Mouse (Mus musculus): ENCODE data around the gene Ptpa.
A peak's percentile ranks its signal among the peaks of the same experiment; 100 is the strongest.

Gene Ptpa

DNA sequence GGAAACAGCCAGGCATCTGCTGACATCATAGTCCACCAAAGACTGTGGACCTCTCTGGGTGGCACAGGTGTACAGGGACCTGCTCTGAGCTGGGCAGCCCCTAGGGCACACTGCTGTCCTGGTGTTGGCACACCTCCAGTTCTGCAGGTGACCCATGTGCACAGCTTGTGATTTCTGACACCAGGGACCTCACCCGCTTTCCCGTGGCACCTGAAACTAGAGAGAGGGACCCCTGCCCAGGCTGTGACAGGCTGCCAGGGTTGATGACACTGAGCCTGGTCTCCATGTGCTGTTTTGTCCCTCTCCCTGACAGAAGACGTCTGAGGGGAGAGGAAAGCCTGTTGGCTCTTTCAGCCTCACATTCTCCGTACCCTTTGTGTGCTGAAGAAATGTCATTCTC is 22.0 kb downstream of the Ptpa start:
- no peak for DNase-seq (ENCODE audit: low read depth, low spot score)

DNA sequence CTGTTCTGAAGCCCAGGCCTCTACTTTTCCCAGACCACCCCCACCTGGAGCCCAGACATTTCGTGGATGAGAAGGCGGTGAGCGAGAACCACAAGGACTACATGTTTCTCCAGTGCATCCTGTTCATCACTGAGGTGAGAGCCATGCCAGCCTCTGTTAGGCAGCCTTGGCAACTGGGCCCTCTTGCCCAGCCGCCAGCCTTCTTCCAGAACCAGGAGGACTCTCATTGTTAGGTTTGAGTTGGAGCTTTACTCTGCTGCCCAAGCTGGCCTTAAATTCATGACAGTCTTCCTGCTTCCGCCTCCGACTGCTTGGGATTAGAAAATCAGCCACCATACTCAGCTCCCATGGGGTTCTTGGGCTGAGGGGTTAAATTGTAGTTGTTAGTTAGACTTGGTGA is 23.8 kb downstream of the Ptpa start:
- no peak for DNase-seq (ENCODE audit: low read depth, low spot score)

DNA sequence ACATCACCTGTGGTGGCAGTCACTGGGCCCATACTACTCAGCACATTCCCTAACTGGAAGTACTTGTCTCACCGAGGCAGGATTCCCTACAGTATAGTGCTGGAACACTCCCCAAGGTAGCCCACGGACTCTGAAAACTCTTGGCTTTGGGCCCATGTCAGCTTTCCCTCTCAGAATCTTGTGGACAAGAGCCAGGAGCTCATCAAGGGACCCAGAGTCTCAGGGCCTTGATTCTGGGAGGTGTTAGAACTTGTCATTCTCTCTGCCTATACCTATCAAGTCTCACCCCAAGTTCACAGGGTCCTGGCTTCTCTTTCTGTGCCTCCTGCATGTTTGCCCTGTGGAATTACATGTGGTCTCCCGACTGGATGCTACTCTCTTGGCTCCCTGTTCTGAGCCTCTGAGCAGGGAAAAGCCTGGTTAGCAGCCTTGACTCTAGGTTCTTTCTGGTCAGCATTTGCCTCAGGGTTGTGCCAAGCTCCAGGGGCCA is 24.4 kb downstream of the Ptpa start:
- DNase-seq (ENCODE audit: low read depth, low spot score) = no peak

DNA sequence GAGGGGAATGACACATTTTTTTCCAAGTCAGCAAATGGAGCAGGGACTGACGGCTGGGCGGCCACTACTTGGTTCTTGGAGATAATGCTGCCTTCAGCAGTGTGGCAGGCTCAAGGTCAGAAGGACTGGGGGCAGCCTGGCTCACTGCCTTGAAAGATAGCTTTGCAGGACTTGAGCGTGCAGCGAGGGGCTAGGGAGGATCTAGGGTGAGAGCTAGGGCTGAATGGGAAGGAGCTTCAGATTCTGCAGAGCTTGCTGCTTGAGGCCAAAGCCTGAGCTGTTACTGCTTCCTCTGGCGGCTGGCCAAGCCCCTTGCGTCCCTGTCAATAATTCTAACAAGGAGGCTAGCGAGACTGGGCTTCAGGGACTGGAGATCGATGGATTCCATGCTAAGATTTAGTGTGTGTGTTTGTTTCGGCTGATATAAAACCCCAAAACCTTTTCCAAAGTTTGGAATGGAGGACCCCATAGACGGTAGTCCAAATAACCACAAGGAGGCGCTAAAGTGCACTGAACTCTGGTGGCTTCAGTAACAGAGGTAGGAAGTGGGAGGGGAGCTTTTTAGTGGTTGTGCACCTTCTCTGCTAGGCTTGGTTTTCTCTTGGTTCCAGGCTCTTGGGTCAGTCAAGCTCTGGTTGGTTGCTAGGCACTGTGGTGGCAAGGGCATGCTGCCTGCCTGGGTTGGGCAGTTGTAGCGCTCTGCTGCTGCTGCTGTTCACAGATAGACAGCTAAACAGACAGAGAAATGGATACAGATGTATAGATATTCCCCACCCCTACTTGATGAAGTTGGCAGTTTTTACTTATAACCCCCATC is 25.1 kb downstream of the Ptpa start:
- peak; percentile 47 for DNase-seq (ENCODE audit: low read depth, low spot score)

DNA sequence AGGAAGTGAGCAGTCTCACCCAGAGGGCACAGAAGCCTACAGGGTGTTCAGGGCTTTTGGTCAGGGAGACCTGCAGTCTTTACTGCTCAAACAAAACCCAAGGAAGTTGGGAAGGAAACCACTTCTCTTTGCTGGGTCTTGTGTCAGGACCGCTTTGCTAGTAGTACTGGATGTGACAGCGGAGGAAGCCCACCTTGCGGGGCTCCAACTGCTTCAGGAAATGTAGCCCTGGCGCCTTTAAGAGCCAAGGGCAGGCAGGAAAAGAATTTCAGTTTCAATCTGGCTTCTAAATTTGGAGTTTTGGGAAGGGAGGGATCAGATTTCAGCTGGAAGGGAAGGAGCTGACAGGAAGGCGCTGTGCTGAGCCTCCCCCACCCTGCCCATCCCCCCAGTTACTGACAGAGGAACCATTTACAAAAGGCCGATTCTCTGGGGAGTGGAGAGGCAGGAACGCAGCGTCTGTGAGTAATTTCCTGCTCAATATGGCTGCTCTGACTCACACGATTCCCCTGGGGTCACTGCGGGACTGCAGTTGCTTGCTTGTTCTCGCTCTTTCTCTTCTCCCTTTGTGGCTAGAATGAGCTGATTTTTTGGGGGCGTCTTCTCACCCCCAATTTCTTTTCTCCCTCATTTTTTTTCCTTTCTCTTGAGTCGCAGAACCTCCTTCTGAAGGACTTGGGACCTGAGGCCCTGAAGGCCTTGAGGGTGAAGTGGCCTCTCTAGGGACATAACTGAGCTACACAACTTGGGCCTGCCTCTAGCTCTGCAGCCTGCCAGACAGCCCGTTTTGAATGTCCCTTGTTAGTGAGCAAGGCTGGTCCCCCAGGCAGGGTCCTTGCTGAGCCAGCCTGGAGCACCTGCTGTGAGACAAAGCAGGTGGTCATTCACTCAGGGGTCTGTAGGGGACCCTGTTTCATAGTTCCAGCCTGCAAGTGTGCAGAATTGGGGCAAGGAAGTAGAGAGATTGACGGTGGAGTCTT is 26.0 kb downstream of the Ptpa start:
- peak; percentile 79 for DNase-seq (ENCODE audit: low read depth, low spot score)

DNA sequence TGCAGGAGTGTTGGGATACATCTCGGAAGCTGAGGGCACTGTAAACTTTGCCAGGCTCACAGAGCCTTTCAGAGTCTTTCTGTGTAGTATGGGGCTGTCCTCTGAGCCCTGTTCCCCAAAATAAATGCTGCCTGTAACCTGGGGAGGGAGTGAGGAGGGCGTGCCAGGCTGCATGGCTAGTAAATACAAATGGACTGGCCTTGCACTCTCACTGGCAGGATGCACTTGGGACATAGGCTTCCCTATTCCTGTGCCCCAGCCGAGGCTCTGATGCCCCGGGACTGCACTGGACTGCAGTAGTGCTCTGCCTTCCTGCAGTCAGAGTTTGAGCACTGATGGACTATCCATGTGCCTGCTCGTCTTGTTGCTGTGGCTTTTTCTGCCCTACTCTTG is 26.7 kb downstream of the Ptpa start:
- DNase-seq (ENCODE audit: low read depth, low spot score) = no peak

DNA sequence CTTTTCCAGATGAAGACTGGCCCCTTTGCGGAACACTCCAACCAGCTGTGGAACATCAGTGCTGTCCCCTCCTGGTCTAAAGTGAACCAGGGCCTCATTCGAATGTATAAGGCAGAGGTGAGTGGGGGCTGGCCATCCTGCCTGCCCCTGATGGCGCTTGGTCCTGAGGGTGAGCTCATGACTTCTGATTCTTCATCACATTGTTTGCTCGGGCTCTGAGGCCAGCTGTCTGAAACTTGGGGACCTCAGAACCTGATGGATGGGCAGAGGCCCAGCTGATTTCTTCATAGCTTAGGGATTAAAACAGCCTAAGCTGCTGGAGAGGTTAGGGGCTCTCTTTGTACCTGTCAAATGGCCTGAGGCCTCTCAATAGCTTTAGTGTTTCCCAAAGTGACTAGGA is 27.4 kb downstream of the Ptpa start:
- DNase-seq (ENCODE audit: low read depth, low spot score) = no peak

DNA sequence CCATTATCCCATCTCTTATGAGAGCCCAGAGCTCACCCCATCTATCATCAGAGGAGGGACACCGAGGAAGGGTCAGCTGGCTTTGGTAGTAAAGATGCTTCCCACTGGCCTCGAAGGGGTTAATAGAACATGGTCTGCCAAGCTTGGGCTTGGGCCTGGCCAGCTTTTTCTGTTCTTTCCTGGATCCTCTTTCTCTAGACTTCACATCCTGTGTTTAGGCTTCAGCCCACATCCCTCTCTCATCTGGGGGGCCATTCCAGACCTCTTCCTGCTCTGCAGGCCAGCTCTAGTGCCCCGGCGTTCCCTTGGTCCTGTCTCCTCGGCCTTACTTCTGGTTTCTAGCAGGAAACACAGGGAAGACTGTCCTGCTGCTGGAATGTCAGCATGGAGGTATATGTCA is 28.2 kb downstream of the Ptpa start:
- no peak for DNase-seq (ENCODE audit: low read depth, low spot score)

DNA sequence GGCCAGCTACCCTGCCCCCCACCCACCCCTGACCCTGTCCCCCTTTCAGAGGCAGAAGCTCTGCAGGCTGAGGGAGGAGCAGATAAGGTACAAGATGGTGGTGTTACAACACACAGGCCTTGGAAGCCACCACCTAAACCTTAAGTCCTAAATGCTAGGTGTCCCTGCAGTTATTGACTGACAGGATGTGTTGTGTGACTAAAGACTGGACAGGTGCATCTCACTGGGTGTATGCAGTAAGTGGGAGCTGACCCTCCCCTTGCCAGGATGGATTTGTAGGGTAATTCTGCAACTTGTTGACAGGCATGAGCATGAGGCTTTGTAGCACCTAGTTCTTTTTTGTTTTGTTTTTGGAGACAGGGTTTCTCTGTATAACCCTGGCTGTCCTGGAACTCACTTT is 28.6 kb downstream of the Ptpa start:
- no peak for DNase-seq (ENCODE audit: low read depth, low spot score)

DNA sequence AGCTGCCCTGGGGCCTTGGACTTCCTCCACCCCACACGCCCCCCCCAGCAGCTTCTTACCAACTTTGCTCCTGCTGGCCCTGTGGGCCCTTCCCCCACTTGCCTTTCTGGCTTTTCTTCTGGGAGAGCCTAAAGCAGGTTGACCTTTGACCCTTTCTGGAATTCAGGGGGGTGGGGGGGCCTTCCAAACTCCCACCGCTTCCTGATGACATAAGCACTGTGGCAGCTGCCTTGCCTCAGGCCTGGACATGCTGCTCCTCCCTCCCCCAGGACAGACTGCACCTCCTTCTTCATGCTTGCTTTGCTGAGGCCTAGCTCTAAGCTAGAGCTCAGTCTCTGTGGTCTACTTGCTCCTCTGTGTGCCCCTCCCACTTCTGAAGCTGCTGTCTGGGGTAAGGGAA is 29.5 kb downstream of the Ptpa start:
- no peak for DNase-seq (ENCODE audit: low read depth, low spot score)

DNA sequence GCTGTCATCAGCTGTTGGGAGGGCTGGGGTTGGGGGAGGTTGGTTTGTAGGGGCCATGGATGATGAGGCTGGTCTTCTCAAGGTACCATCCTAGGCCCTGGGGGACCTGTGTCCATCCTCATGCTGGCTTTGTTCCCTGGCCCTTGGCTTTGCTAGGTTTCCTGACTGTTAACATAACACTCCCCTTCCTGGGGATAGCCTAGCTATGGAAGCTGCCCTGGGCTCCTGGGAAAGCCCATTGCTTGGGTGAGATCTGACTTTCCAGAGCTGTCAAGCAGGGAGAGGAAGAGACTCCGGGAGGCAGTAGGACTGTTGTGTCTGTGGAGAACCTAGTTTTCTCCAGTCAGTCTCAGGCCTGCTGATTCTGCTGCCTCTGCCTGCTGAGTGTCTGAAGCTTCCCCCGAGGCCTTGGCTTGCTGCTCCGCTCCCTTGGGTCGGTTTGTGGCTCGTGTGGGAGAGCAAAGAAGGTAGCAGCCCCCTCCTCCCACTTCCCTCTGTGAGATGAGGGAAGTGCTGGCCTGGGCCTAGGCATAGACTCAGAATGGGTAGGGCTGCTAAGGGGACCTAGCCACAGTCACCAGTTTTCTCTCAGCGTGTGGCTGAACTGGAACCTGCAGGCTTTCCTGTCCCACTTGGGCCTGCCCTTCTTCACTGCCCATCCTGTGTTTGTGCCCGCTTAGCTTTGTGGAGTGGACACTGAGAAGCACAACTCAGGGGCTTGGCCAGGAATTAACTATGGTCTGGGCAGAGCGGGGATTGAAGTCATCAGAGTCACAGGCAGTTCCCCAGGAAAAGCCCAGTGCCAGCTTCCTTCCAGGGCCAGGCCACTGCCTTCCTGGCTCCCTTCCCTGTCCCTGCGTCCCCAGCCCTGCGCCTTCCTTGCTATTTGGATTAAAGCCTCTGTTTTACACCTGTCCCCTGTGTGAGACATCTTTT is 31.3 kb downstream of the Ptpa start:
- no peak for DNase-seq (ENCODE audit: low read depth, low spot score)

DNA sequence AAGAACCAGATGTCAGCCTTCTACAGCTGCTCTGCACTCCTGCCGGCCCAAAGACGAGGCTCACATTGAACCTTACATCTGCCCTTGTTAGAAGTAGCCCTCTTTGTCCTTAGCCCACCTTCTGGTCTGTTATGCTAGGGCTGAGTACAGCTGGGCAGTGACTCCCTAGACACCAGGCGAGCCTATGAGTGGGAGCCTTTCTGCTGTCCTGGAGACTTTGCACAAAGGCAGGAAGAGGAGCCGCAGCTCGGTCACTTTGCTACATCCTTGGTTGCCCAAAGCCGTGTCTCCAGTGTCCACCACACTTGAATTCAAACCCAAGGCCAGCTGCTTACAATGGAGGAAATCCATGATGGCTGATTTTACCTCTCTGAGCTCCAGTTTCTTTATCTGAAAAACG is 32.5 kb downstream of the Ptpa start:
- no peak for DNase-seq (ENCODE audit: low read depth, low spot score)

DNA sequence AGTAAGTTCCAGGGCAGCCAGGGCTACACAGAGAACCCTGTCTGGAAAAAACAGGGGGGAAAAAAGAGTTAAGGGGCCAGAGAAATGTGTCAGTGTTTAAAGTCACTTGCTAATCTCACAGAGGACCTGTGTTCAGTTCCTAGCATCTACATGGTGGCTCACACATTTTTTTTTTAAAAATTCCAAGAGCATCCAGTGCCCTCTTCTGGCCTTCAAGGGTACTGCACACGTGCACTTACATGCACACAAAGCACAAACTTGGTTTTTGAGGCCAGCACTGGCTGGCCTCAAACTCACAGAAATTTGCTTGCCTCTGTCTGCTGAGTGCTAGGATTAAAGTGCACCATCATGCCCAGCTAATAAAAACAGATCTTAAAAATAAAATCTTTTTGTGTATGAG is 34.7 kb downstream of the Ptpa start:
- DNase-seq (ENCODE audit: low read depth, low spot score) = no peak

DNA sequence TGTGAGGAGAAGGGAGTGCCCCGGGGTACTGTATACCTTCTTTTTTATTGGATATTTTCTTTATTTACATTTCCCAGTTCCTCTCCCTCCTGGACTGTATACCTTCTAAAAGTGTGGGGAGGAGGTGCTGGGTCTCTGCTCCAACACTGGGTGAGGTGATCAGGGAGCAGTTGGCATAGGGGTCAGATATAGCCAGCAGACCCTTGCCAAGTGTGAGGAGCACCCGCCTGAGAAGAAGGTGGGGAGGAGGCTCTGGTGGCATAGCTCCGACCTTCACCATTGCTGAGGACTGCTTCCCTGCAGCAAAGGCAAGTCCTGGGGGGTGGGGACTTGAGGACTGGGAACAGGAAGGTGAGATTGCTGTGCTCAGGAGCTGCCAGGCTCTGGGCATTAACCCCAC is 35.7 kb downstream of the Ptpa start:
- no peak for DNase-seq (ENCODE audit: low read depth, low spot score)

DNA sequence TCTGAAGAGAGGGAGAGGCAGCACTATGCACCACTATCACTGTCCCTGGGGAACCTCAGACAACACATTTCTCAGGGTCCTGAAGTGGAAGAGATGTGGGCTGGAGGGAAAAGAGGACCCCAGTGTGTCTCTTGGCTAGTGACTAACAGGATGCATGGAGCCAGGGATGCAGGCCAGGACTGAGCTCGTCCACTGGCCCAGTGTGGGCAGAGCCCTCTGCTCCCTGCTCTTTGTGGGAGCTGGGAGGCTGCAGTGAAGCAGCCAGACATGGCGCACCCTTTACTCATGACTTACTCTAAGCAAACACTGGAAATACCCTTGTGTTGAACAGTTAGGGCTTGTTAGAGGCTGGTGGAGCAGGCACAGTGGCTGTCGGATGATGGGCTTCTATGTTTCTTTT is 37.7 kb downstream of the Ptpa start:
- no peak for DNase-seq (ENCODE audit: low read depth, low spot score)

DNA sequence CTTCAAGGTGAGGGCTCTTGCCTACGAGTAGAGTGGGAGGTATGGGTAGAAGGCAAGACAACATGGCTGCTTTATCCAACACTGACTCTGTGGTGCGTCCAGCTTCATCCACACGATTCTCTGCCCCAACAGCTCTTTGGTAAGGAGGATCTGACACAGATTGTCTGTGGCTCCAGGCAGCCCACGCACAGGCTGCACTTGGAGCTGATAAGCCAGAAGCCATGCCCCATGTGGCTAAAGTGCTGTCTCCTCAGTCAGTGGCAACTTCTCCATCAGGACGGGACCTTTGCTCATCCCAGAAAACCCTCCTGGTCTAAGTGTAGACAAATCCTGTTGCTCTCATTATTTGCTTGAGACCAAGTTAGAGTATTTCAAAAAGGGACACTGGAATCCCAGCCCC is 38.7 kb downstream of the Ptpa start:
- no peak for DNase-seq (ENCODE audit: low read depth, low spot score)

DNA sequence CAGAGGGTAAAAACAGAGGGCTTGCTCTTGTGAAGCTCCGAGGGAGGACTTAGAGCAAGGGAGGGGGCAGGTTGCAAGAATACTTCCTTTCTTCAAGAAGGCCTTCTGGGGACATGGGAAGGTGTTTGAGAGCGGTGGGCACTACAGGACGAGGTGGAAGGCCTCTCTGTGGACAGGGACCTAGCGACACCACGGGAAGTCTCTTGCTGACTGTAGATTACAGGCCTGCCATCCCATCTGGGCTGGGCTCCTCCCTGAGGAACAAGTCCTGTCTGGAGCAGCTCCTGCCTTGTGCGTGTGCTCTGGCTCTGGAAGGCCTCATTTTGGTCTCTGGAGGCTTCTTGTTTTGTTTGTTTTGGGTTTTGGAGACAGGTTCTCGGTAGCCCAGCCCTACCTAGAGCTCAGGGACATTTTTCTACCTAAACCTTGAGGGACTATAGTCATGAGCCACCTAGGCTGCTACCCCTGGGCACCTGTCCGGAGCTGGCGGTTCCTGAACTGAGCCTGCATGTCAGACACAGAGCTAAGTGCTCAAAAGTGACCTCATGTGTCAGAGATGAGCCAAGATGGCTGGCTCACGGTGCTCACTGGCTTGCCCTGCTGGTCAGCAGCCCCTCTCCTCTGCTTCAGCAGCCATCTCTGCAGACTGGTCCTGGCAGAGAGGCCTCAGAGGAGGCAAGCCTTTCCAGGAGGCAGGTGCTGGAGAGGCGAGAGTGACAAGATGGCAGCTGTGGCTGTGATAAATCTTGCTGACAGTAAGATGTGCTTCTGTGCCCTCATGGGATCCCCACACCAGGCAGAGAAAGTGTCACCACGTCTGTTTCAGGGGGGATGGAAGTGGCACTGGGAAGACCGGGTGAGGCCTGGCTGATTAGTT is 40.5 kb downstream of the Ptpa start:
- DNase-seq (ENCODE audit: low read depth, low spot score) = no peak

DNA sequence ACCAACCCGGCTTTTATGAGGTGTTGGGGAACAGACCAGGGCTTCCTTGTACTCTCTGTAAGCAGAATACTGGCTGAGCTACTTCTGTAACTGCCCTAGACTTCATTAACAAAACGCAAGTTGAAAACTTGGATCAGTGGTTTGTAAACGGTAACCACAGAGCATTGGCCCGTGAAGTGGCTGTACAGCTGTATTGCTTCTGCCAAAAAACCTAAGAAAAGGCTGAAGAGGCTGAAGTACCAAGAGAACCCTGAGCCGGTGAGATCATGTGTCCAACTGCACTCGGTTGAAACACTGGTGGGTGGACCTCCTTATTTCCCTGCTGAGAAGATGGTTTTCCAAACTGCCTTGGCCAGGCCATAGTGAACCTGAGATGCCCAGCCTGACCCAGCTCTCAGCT is 42.5 kb downstream of the Ptpa start:
- no peak for DNase-seq (ENCODE audit: low read depth, low spot score)

DNA sequence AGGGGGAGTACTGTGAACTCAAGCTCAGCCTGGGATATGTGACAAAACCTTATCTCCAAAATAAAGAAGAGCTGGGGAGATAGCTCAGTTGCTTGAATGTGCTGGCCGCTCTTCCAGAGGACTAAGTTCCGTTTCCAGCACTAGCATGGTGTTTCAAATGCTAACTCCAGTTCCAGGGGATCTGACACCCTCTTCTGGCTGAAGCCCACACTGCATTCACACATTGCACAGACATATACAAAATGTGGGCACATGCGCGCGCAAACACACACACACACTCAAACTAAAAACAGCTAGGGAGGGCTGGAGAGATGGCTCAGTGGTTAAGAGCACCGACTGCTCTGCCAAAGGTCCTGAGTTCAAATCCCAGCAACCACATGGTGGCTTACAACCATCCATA is 43.4 kb downstream of the Ptpa start:
- DNase-seq (ENCODE audit: low read depth, low spot score) = no peak

DNA sequence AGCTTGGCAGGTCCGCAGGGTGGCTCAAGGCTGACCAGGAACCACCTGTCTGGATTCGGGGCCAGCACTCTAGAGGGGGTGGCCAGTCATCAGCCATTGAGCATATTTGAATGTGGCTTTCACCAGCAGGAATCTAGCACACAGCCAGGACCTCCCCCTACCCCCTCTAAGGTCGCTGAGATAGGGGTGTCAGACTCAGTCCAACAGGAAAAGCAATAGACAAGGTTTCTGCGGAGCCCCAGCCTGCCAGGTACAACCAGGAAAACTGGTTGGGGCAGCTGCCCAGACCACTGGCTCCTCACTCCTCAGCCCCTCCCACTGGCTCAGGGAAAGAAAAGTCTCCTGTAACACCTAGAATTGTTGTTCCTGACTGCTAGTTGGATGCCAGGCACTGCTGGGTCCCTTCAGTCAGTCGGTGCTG is 47.5 kb downstream of the Ptpa start:
- no peak for DNase-seq (ENCODE audit: low read depth, low spot score)

DNA sequence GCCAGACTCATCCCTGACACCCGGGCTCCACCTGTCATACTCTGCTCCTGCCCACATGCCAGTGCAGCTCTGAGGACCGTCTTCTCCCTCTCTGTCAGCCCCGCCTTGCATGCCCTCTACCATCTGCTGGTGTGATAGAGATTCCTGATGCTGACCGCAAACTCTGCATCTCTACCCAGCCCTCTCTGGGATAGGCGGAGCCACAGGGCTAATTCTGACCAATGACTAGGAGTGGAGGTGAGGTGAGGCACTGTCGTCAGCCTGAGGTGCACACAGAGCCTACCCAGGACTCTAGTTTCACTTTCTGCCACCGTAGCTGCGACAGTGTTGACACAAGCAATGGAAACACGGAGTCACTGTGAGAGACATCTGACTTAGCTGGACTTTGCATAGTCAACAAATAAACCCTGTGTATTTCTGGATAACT is 48.1 kb downstream of the Ptpa start:
- no peak for DNase-seq (ENCODE audit: low read depth, low spot score)
